Mouse (Mus musculus): ENCODE data around the gene Fmnl2. TPM values are rescaled to one million over a fixed set of nuclear protein-coding genes. Genes with fewer than 3 reads are reported as not detected.

Fmnl2 gene
- polyA plus RNA-seq, 1 experiment, result 5.7 TPM

GRCm38 (mm10) chr2:52987637-52988295 lies 130.1 kb downstream of the Fmnl2 start:
- no peak overlapping the region for H3K27ac ChIP-seq (ENCODE audit: insufficient read depth, low read depth, low read length)
- peaks cover 2% of the 10 kb centered on the region; the same call in 1 of the 2 replicates for H3K4me1 ChIP-seq (ENCODE audit: control insufficient read depth, insufficient read depth, low read length)
- H3K4me3 ChIP-seq (ENCODE audit: insufficient read depth, low read length), result no peak overlapping the region
- TF ChIP-seq CTCF (IDR thresholded peaks at IDR 0.05; ENCODE audit: low read depth, low read length), result no peak

- Histone ChIP-seq H3K27ac (ENCODE audit: insufficient read depth, low read depth, low read length) (no peak overlapping the region), H3K4me1 (ENCODE audit: control insufficient read depth, insufficient read depth, low read length) (peaks cover 4% of the 10 kb centered on the region; the same call in 1 of the 2 replicates), H3K4me3 (ENCODE audit: insufficient read depth, low read length) (no peak overlapping the region)
- TF ChIP-seq POLR2A (IDR thresholded peaks at IDR 0.05; ENCODE audit: borderline replicate concordance, low read depth, low read length) (no peak), CTCF (IDR thresholded peaks at IDR 0.05; ENCODE audit: low read depth, low read length) (no peak)
Observed at GRCm38 (mm10) chr2:52989316-52989715, 131.7 kb downstream of the Fmnl2 start.

GRCm38 (mm10) chr2:52990874-52991687 lies 133.4 kb downstream of the Fmnl2 start:
- no peak overlapping the region for H3K27ac ChIP-seq (ENCODE audit: insufficient read depth, low read depth, low read length)
- peaks cover 4% of the 10 kb centered on the region; the same call in 1 of the 2 replicates for H3K4me1 ChIP-seq (ENCODE audit: control insufficient read depth, insufficient read depth, low read length)
- TF ChIP-seq POLR2A (IDR thresholded peaks at IDR 0.05; ENCODE audit: borderline replicate concordance, low read depth, low read length), result no peak
- no peak for TF ChIP-seq CTCF (IDR thresholded peaks at IDR 0.05; ENCODE audit: low read depth, low read length)
- no peak overlapping the region for H3K4me3 ChIP-seq (ENCODE audit: insufficient read depth, low read length)

- Histone ChIP-seq H3K4me1 (ENCODE audit: control insufficient read depth, insufficient read depth, low read length) (peaks cover 4% of the 10 kb centered on the region; the same call in 1 of the 2 replicates), H3K4me3 (ENCODE audit: insufficient read depth, low read length) (no peak overlapping the region), H3K27ac (ENCODE audit: insufficient read depth, low read depth, low read length) (no peak overlapping the region)
- TF ChIP-seq POLR2A (IDR thresholded peaks at IDR 0.05; ENCODE audit: borderline replicate concordance, low read depth, low read length) (no peak), CTCF (IDR thresholded peaks at IDR 0.05; ENCODE audit: low read depth, low read length) (no peak)
Observed at GRCm38 (mm10) chr2:52991688-52992194, 134.1 kb downstream of the Fmnl2 start.

GRCm38 (mm10) chr2:52993241-52993640 lies 135.6 kb downstream of the Fmnl2 start:
- no peak overlapping the region for H3K27ac ChIP-seq (ENCODE audit: insufficient read depth, low read depth, low read length)
- TF ChIP-seq CTCF (IDR thresholded peaks at IDR 0.05; ENCODE audit: low read depth, low read length), result no peak
- no peak for TF ChIP-seq POLR2A (IDR thresholded peaks at IDR 0.05; ENCODE audit: borderline replicate concordance, low read depth, low read length)
- no peak overlapping the region for H3K4me3 ChIP-seq (ENCODE audit: insufficient read depth, low read length)
- peaks cover 10% of the 10 kb centered on the region for H3K4me1 ChIP-seq (ENCODE audit: control insufficient read depth, insufficient read depth, low read length)

- no peak for TF ChIP-seq POLR2A (IDR thresholded peaks at IDR 0.05; ENCODE audit: borderline replicate concordance, low read depth, low read length)
- no peak for TF ChIP-seq CTCF (IDR thresholded peaks at IDR 0.05; ENCODE audit: low read depth, low read length)
- Histone ChIP-seq H3K4me1 (ENCODE audit: control insufficient read depth, insufficient read depth, low read length) (peaks cover 18% of the 10 kb centered on the region), H3K27ac (ENCODE audit: insufficient read depth, low read depth, low read length) (no peak overlapping the region), H3K4me3 (ENCODE audit: insufficient read depth, low read length) (no peak overlapping the region)
Observed at GRCm38 (mm10) chr2:52994526-52994925, 136.9 kb downstream of the Fmnl2 start.

GRCm38 (mm10) chr2:52997955-52998750 lies 140.5 kb downstream of the Fmnl2 start:
- Histone ChIP-seq H3K4me3 (ENCODE audit: insufficient read depth, low read length) (no peak overlapping the region), H3K27ac (ENCODE audit: insufficient read depth, low read depth, low read length) (no peak overlapping the region), H3K4me1 (ENCODE audit: control insufficient read depth, insufficient read depth, low read length) (peaks cover 20% of the 10 kb centered on the region)
- TF ChIP-seq CTCF (IDR thresholded peaks at IDR 0.05; ENCODE audit: low read depth, low read length) (no peak), POLR2A (IDR thresholded peaks at IDR 0.05; ENCODE audit: borderline replicate concordance, low read depth, low read length) (no peak)

GRCm38 (mm10) chr2:52999524-52999969 lies 141.9 kb downstream of the Fmnl2 start:
- TF ChIP-seq POLR2A (IDR thresholded peaks at IDR 0.05; ENCODE audit: borderline replicate concordance, low read depth, low read length), result no peak
- TF ChIP-seq CTCF (IDR thresholded peaks at IDR 0.05; ENCODE audit: low read depth, low read length), result no peak
- Histone ChIP-seq H3K4me3 (ENCODE audit: insufficient read depth, low read length) (no peak overlapping the region), H3K4me1 (ENCODE audit: control insufficient read depth, insufficient read depth, low read length) (peaks cover 20% of the 10 kb centered on the region), H3K27ac (ENCODE audit: insufficient read depth, low read depth, low read length) (no peak overlapping the region)

- TF ChIP-seq CTCF (IDR thresholded peaks at IDR 0.05; ENCODE audit: low read depth, low read length), result no peak
- TF ChIP-seq POLR2A (IDR thresholded peaks at IDR 0.05; ENCODE audit: borderline replicate concordance, low read depth, low read length), result no peak
- Histone ChIP-seq H3K27ac (ENCODE audit: insufficient read depth, low read depth, low read length) (no peak overlapping the region), H3K4me3 (ENCODE audit: insufficient read depth, low read length) (no peak overlapping the region), H3K4me1 (ENCODE audit: control insufficient read depth, insufficient read depth, low read length) (peaks cover 20% of the 10 kb centered on the region)
Observed at GRCm38 (mm10) chr2:53000446-53000845, 142.8 kb downstream of the Fmnl2 start.

Measured in bone marrow macrophage, adult 2 months (primary cell).